Mouse (Mus musculus): ENCODE measurements around the gene 1300017J02Rik. TPM values are rescaled to one million over a fixed set of nuclear protein-coding genes. Genes with fewer than 3 reads are reported as not detected.

The 1300017J02Rik gene
- polyA plus RNA-seq, 1 experiment from 2014 or later, result 1.3 TPM

GRCm38 (mm10) chr9:103234565-103235165 is 70.2 kb downstream of the 1300017J02Rik start:
- peak; percentile 25 for DNase-seq (ENCODE audit: low spot score)
- Histone ChIP-seq H3K9ac (ENCODE audit: low read length) (no peak overlapping the region), H3K4me1 (replicated peaks; ENCODE audit: control insufficient read depth, insufficient read depth) (no peaks in the 10 kb centered on the region), H3K4me2 (replicated peaks; ENCODE audit: low read depth) (no peak overlapping the region), H3K27ac (replicated peaks) (no peak overlapping the region), H3K4me3 (ENCODE audit: low read depth, low read length) (no peak overlapping the region), H3K36me3 (ENCODE audit: control insufficient read depth, insufficient read depth, low read length) (no peaks in the 10 kb centered on the region), H3K9me3 (ENCODE audit: control insufficient read depth, low read length) (no peaks in the 10 kb centered on the region), H3K27me3 (ENCODE audit: control insufficient read depth, insufficient read depth, low read length) (no peaks in the 10 kb centered on the region)
- peak; percentile 25; the same call in 1 of the 2 replicates for ATAC-seq (ENCODE audit: low FRiP score, low TSS enrichment)
- 43% methylated on average over 7 of the region's 7 CpGs for whole genome bisulfite sequencing
- TF ChIP-seq CTCF (IDR thresholded peaks at IDR 0.05; ENCODE audit: low read depth) (no peak), EP300 (optimal IDR thresholded peaks at IDR 0.05) (no peak)

GRCm38 (mm10) chr9:103234059-103234458 is 70.8 kb downstream of the 1300017J02Rik start:
- DNase-seq (ENCODE audit: low spot score), result peak; percentile 27
- H3K9ac ChIP-seq (ENCODE audit: low read length), result no peak overlapping the region
- no peak overlapping the region for H3K27ac ChIP-seq (replicated peaks)

GRCm38 (mm10) chr9:103233006-103233395 is 71.9 kb downstream of the 1300017J02Rik start:
- Histone ChIP-seq H3K9ac (ENCODE audit: low read length) (no peak overlapping the region), H3K27me3 (ENCODE audit: control insufficient read depth, insufficient read depth, low read length) (no peaks in the 10 kb centered on the region), H3K4me1 (replicated peaks; ENCODE audit: control insufficient read depth, insufficient read depth) (no peaks in the 10 kb centered on the region), H3K27ac (replicated peaks) (no peak overlapping the region), H3K4me2 (replicated peaks; ENCODE audit: low read depth) (no peak overlapping the region), H3K36me3 (ENCODE audit: control insufficient read depth, insufficient read depth, low read length) (no peaks in the 10 kb centered on the region), H3K9me3 (ENCODE audit: control insufficient read depth, low read length) (no peaks in the 10 kb centered on the region), H3K4me3 (ENCODE audit: low read depth, low read length) (no peak overlapping the region)
- 59% methylated on average over 7 of the region's 7 CpGs for WGBS
- ATAC-seq (ENCODE audit: low FRiP score, low TSS enrichment) (no peak), DNase-seq (ENCODE audit: low spot score) (no peak)
- TF ChIP-seq CTCF (IDR thresholded peaks at IDR 0.05; ENCODE audit: low read depth) (no peak), EP300 (optimal IDR thresholded peaks at IDR 0.05) (no peak)

More at GRCm38 (mm10) chr9:103234059-103234458, 70.8 kb downstream of the 1300017J02Rik start:
- Histone ChIP-seq H3K4me3 (ENCODE audit: low read depth, low read length) (no peak overlapping the region), H3K9me3 (ENCODE audit: control insufficient read depth, low read length) (no peaks in the 10 kb centered on the region), H3K4me1 (replicated peaks; ENCODE audit: control insufficient read depth, insufficient read depth) (no peaks in the 10 kb centered on the region), H3K27me3 (ENCODE audit: control insufficient read depth, insufficient read depth, low read length) (no peaks in the 10 kb centered on the region), H3K36me3 (ENCODE audit: control insufficient read depth, insufficient read depth, low read length) (no peaks in the 10 kb centered on the region), H3K4me2 (replicated peaks; ENCODE audit: low read depth) (no peak overlapping the region)
- TF ChIP-seq EP300 (optimal IDR thresholded peaks at IDR 0.05), result no peak
- TF ChIP-seq CTCF (IDR thresholded peaks at IDR 0.05; ENCODE audit: low read depth), result no peak
- ATAC-seq (ENCODE audit: low FRiP score, low TSS enrichment), result peak; percentile 13; the same call in 1 of the 2 replicates
- 64% methylated on average over 7 of the region's 7 CpGs for WGBS

GRCm38 (mm10) chr9:103232232-103233005 is 72.5 kb downstream of the 1300017J02Rik start:
- no peaks in the 10 kb centered on the region for H3K27me3 ChIP-seq (ENCODE audit: control insufficient read depth, insufficient read depth, low read length)
- H3K4me1 ChIP-seq (replicated peaks; ENCODE audit: control insufficient read depth, insufficient read depth), result no peaks in the 10 kb centered on the region
- H3K4me2 ChIP-seq (replicated peaks; ENCODE audit: low read depth), result no peak overlapping the region
- H3K4me3 ChIP-seq (ENCODE audit: low read depth, low read length), result no peak overlapping the region
- no peak for DNase-seq (ENCODE audit: low spot score)
- WGBS, result 93% methylated on average over 7 of the region's 7 CpGs
- H3K36me3 ChIP-seq (ENCODE audit: control insufficient read depth, insufficient read depth, low read length), result no peaks in the 10 kb centered on the region
- H3K27ac ChIP-seq (replicated peaks), result no peak overlapping the region
- no peak overlapping the region for H3K9ac ChIP-seq (ENCODE audit: low read length)
- TF ChIP-seq CTCF (IDR thresholded peaks at IDR 0.05; ENCODE audit: low read depth) (no peak), EP300 (optimal IDR thresholded peaks at IDR 0.05) (no peak)
- no peak for ATAC-seq (ENCODE audit: low FRiP score, low TSS enrichment)
- no peaks in the 10 kb centered on the region for H3K9me3 ChIP-seq (ENCODE audit: control insufficient read depth, low read length)

GRCm38 (mm10) chr9:103230151-103230951 is 74.5 kb downstream of the 1300017J02Rik start, which contains the start of the genes Gm20425 and Trf:
Gm20425 (minus strand) TSS chr9:103230307.
Trf (minus strand) TSS chr9:103230444.
- Histone ChIP-seq H3K9ac (ENCODE audit: low read length) (no peak within 1 kb of the TSS; the same call in 1 of the 2 replicates), H3K27ac (replicated peaks) (peak within 1 kb of the TSS; percentile 58; the same call in 1 of the 2 replicates), H3K9me3 (ENCODE audit: control insufficient read depth, low read length) (no peaks in the 10 kb centered on the region), H3K4me2 (replicated peaks; ENCODE audit: low read depth) (peak within 1 kb of the TSS; percentile 41), H3K36me3 (ENCODE audit: control insufficient read depth, insufficient read depth, low read length) (no peaks in the 10 kb centered on the region), H3K4me1 (replicated peaks; ENCODE audit: control insufficient read depth, insufficient read depth) (no peaks in the 10 kb centered on the region), H3K27me3 (ENCODE audit: control insufficient read depth, insufficient read depth, low read length) (no peaks in the 10 kb centered on the region), H3K4me3 (ENCODE audit: low read depth, low read length) (peak within 1 kb of the TSS; percentile 4; the same call in 1 of the 2 replicates)
- DNase-seq (ENCODE audit: low spot score) (peak; percentile 60), ATAC-seq (ENCODE audit: low FRiP score, low TSS enrichment) (peak; percentile 66)
- TF ChIP-seq EP300 (optimal IDR thresholded peaks at IDR 0.05), result no peak
- no peak for TF ChIP-seq CTCF (IDR thresholded peaks at IDR 0.05; ENCODE audit: low read depth)
- 43% methylated on average over 29 of the region's 29 CpGs for WGBS
